Mouse (Mus musculus): ENCODE data around the gene Col23a1.

DNA sequence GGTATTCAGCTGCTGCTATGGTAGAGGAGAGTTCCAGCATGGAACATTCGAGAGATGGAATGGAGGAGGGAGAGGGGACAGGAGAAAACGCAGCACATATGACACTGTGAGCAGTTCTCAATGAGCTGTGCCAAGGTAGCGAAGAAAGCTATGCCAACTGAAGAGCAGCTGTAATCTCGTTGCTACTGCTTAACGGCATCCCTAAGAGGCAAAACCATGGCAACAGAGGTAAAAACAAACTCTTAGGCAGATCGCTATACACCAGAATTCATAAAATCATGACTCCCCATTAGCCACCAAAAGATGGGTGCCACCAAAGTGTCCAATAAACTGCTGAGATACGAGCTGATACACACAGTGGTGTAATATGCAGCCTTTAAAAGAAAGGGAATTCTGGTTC lies 160.2 kb downstream of the Col23a1 start:
- TF ChIP-seq POLR2A (IDR thresholded peaks at IDR 0.05; ENCODE audit: insufficient read depth, low read depth, low read length), result no peak
- TF ChIP-seq CTCF (IDR thresholded peaks at IDR 0.05), result no peak
- TF ChIP-seq EP300 (IDR thresholded peaks at IDR 0.05; ENCODE audit: insufficient read depth, low read depth, low read length), result no peak

All from heart, adult 2 months (tissue).